Mouse (Mus musculus) ovary, adult 2 months (tissue): ENCODE measurements around the gene Smok3a. TPM values are rescaled to one million over a fixed set of nuclear protein-coding genes. Genes with fewer than 3 reads are reported as not detected.

ENCODE experiments used
- polyA plus RNA-seq: library from polyadenylated mRNA; depleted of rRNA; stranded (reverse); fragments of >200 nt; gene quantifications from 2 replicates; pipeline ENCODE4 v1.2.3, GENCODE M21; 2012; rRNA removed

Smok3a gene
- polyA plus RNA-seq = not detected in 2 replicates

GRCm38 (mm10) chr5:138020961-138021479 is at the start of gene Smok3a, which contains the start of gene Smok3b:
Gene Smok3a (plus strand): TSS chr5:138021261.
Gene Smok3b (plus strand): TSS chr5:138021429.

GRCm38 (mm10) chr5:137981300-137981699 is 39.8 kb upstream of the Smok3a start, which contains the start of gene Azgp1:
Gene Azgp1 (plus strand): TSS chr5:137981520.

GRCm38 (mm10) chr5:138052894-138053293 is 31.8 kb downstream of the Smok3a start, which contains the start of gene Smok3c:
Gene Smok3c (plus strand): TSS chr5:138053194.

Other genes with a start within 250 kb of the Smok3a start
- 70.6 and 89.1 TPM in 2 replicates for gene Ppp1r35, start 242.4 kb upstream of the Smok3a start, polyA plus RNA-seq
- 42.4 and 45.4 TPM in 2 replicates for gene Mepce, start 233.6 kb upstream of the Smok3a start, polyA plus RNA-seq
- 1.00 and 1.0 TPM in 2 replicates for gene Zcwpw1, start 233.5 kb upstream of the Smok3a start, polyA plus RNA-seq
- gene Pilra, start 185.0 kb upstream of the Smok3a start, polyA plus RNA-seq = 0.71 and 1.1 TPM in 2 replicates
- 2.1 and 3.6 TPM in 2 replicates for gene Pilrb1, start 163.2 kb upstream of the Smok3a start, polyA plus RNA-seq
- 2.1 and 2.2 TPM in 2 replicates for gene Pilrb2, start 149.4 kb upstream of the Smok3a start, polyA plus RNA-seq
- 0.05 TPM in 1 of 2 replicates, not detected in the other for gene Cyp3a13, start 99.6 kb upstream of the Smok3a start, polyA plus RNA-seq
- gene Gjc3, start 58.2 kb upstream of the Smok3a start, polyA plus RNA-seq = 0.33 and 0.73 TPM in 2 replicates
- 0.31 and 0.41 TPM in 2 replicates for gene Azgp1, start 39.7 kb upstream of the Smok3a start, polyA plus RNA-seq
- gene Smok3b, start 168 bp downstream of the Smok3a start, polyA plus RNA-seq = not detected in 2 replicates
- not detected in 2 replicates for gene Smok3c, start 31.9 kb downstream of the Smok3a start, polyA plus RNA-seq
- 3.8 and 6.3 TPM in 2 replicates for gene Zkscan1, start 63.8 kb downstream of the Smok3a start, polyA plus RNA-seq
- gene Zscan21, start 95.6 kb downstream of the Smok3a start, polyA plus RNA-seq = 11.9 and 13.3 TPM in 2 replicates
- 2.9 and 3.4 TPM in 2 replicates for gene Zfp113, start 134.5 kb downstream of the Smok3a start, polyA plus RNA-seq
- gene Cops6, start 139.8 kb downstream of the Smok3a start, polyA plus RNA-seq = 71.0 and 103 TPM in 2 replicates
- 43.5 and 46.7 TPM in 2 replicates for gene Ap4m1, start 150.7 kb downstream of the Smok3a start, polyA plus RNA-seq
- 47.9 and 68.6 TPM in 2 replicates for gene Mcm7, start 151.2 kb downstream of the Smok3a start, polyA plus RNA-seq
- 74.1 and 120 TPM in 2 replicates for gene Taf6, start 166.2 kb downstream of the Smok3a start, polyA plus RNA-seq
- 3.6 and 5.5 TPM in 2 replicates for gene Cnpy4, start 166.2 kb downstream of the Smok3a start, polyA plus RNA-seq
- gene Mblac1, start 173.1 kb downstream of the Smok3a start, polyA plus RNA-seq = 13.3 and 13.7 TPM in 2 replicates
- gene Nxpe5, start 204.6 kb downstream of the Smok3a start, polyA plus RNA-seq = 1.2 and 1.5 TPM in 2 replicates
- 194 and 210 TPM in 2 replicates for gene Lamtor4, start 234.2 kb downstream of the Smok3a start, polyA plus RNA-seq
- gene BC037034, start 242.8 kb downstream of the Smok3a start, polyA plus RNA-seq = 74.3 and 81.7 TPM in 2 replicates